Mouse (Mus musculus) layer of hippocampus, adult 18-20 months (tissue): ENCODE measurements at regions not wholly inside any gene's neighbourhood (a gene's known extent, or its start where the extent isn't known, plus 50 kb on each side); places are given as distances from the start of the nearest gene placed in this dataset.
"Not testable (repeated sequence)": the region's sequence is repeated elsewhere in the genome, so short reads cannot be mapped to it uniquely, and the experiment has no call there.

Source experiments
- DNase-seq, 2 experiments: peaks; one replicate each; pipeline ENCODE4 v3.0.0; 2022; ENCODE audit warnings: low spot score in 2 of 2

DNA sequence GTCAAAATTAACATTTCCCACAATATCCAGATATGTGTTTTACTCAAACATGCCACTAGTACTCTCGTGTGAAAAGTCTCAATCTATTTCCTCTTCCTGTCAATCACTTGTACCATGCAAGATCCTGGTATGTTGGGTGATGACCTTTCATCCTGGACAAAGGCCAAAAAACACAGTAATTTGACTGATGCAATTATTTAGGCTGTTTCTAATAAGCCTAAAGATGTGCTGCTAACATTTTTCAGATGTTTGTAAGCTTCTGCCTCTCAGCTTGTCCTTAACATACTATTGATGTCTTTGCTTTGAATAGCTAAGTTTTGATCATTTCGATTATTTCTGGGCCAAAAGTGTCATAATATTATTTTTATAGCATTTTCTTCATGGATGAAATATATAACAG lies 418.4 kb upstream of the Arrdc4 start:
- DNase-seq = no peak

DNA sequence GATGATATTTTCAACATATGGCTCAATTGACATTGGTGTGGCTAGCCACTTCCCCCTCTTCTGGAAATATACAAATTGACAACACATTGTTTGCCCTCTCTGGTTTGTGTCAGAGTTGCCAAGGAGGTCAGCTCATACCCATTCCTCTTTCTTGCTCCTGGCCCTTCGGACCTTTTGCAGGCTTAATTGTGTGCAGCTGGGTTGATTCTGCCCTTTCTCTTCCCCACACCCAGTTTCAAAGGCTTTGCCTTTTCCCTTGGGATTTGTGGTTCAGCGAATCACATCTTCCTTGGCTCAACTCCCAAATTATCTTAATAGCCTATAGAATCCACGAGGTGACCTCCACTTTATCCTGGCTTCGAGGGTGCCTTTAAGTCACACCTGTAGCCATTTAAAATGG lies 412.9 kb upstream of the Arrdc4 start:
- DNase-seq = no peak

DNA sequence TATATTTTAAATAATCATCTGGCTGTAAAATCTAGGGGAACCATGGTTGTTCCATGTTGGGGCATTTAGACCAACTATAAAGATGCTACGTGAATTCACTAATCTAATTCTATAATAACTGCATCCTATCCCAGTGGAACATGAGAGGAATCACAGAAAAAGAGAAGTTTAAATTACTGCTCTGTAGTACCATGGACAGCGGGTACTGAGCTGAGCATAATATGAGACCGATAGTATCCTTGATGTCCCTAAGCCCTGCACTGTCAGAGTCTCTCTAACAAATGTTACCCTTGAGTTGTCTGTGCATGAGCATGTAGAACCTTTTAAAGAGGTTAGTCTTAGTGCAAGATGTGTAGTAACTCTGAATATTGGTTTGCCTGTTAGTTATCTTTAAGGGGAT lies 393.3 kb upstream of the Arrdc4 start:
- no peak for DNase-seq

DNA sequence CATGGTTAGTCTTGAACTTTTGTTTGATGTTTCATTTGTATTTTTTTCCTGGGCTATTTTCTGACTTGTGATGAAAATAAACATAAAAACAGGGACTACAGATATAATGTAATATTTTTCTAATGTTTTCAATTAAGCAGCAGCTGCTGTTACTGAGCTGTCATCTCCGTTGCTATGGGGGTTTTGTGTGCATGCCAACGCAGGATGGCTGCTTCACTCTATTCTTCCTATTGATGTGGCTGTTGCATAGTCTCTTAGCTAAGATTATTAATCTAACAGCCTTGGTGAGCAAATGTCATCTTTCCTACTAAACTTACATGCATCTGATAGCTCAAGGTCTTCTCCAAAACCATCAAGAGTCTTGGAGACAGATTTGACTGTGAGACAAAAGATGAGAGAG lies 384.4 kb upstream of the Arrdc4 start:
- peak; percentile 38 to 78 for DNase-seq

DNA sequence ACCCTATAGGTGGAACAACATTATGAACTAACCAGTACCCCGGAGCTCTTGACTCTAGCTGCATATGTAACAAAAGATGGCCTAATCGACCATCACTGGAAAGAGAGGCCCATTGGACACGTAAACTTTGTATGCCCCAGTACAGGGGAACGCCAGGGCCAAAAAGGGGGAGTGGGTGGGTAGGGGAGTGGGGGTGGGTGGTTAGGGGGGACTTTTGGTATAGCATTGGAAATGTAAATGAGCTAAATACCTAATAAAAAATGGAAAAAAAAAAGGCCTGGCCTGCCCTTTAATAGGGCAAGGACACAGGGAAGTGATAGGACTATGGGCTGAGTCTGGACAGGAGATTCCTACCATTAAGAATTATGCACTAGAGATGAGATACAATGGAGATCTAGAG lies 352.7 kb upstream of the Arrdc4 start:
- DNase-seq = not testable (repeated sequence)

DNA sequence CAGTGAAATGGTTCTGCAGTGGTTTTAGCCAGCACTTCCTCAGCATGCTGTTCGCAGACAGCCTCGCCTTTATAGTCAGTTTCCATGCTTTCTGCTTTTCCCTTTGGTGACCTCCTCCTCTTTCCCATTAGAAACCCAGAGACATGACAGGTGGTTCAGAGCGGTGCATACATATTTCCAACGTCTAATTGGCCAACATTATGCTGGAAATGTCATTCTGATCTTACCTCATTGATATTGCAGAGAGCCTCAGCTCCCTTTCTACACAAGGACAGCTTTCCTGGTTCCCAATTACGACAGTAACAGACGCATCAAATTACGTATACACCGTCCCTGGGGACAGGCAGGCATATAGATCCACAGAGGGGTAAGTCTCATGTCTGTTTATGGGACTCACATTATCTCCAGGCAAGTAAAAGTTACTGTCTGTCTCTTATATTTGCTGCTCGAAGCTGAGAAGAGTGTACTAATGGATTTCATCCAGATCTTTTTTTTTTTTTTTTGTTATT lies 348.6 kb upstream of the Arrdc4 start:
- DNase-seq = no peak

DNA sequence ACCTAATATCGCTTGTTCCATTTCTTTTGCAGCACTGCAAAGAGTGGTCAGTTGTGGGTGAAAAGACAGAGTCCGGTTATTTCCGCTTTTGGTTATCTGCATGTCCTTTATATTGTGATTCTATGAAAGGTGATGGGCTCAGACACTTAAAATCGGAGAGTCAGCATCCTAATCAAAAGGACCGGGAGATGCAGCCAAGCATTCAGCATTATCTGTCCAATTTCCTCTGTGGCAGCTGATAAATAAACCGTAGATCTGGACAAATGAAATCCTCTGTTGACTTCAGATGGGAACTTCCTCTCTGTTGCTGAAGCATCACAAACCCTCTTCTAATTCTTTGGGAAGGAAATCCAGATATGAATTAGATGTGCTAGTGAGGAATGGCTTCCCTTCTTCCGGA lies 325.7 kb upstream of the Arrdc4 start:
- no peak for DNase-seq

DNA sequence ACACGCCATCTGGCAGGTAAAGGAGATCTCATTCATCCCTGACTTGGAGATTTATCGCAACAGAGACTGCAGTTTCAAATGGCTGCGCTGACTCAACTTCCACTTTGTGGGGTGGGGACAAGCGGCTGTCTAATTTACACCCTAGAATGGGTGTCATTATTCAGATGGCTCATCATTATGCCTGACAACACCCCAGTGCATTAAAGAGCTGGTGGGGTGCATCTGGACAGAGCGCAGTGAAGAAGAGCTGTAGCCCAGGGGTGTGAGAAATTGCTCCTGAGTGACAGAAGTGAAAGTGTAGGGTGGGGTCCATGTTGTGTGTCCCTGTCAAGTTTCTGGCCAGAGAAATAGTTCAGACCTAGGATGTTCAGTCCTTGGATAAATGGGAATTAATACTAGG lies 314.0 kb upstream of the Arrdc4 start:
- no peak for DNase-seq

DNA sequence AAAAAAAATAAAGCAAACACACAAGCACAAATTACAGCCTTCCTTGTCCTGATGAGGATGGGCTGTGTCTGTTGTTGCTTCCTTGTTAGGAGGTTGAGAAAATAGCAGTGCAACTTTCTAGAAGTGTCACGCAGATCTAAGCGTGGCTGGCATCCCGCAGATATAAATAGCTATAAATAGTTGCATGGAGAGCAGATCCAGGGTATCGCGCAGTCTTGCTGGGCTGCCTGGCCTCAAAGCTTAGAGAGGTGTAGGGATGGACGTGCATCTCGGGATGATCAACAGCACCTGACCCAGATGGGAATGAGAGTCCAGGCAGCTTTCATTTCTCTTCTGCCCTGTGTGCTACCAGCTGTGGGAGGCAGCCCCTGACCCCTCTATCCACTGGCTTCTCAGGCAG lies 313.5 kb upstream of the Arrdc4 start:
- no peak for DNase-seq

DNA sequence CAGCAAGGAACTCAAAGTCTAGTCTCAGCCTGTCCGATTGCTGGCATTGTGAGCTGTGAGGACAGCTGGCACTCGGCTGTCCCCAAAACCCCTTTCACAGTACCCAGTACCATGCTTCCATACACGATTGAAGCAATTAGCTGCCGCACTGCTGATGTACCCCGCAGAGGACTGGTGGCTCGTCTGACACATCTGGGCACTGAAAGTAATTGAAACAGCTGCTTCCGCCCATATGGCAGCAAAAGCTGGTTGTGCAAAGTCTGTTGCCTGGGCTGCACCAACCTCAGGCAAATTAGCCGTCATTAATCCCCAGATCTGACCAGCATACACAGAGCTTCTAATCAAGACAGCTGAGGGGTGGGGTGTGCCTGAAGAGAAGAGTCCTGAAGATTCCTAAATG lies 313.1 kb upstream of the Arrdc4 start:
- peak; percentile 4 to 5 for DNase-seq

DNA sequence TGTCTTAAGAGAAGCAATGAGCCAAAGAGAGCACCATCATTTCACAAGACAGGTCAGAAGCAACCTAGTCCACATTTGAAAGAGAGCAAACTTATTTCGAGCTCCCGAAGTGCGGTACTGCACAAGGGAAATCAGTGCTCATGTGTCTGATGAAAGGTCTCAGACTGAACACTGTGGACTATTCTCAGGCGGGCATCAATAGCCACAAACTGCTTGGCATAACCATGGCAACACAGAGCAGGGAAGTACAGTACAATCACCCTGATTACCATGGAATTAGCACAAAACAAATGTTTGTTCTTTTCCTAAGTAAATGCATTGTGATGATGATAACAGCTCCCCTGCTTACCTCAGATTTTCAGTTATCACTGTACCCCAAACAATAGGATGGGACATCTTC lies 312.2 kb upstream of the Arrdc4 start:
- no peak for DNase-seq

DNA sequence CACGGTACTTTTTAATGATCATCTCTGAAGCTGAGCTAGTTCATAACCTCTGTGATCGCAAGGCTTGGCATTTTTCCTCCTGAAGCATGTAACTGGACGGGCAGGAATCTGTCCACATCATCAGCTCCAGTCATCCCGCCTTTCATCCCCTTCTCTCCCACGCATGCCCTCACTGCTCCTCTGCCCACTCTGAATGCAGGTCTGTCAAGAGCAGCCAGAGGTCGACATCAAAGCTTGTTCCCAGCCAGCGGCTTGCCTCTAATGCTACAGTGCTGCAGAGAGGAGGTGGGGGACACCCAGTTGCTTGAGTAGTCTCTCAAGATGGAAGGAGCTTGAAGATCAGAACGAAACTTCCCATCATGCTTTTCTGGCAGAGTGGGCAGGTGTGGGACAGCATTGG lies 267.5 kb upstream of the Arrdc4 start:
- no peak for DNase-seq

DNA sequence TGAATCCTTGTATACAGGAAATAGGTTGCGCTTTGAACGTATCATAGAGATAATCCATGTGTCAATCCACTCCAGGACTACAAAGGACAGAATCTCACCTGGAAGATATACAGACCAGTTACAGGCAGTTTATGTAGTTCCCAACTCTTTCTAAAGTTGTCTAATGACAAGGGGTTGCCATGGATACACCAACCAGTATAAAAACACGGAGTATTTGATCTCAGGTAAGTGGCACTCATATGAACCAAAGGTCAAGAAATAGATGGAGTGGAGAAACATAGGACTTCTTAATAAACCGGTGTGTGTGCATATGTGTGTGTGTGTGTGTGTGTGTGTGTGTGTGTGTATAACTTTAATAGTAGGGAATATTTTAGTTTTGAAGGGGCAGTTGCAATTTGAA lies 266.0 kb upstream of the Arrdc4 start:
- no peak for DNase-seq

DNA sequence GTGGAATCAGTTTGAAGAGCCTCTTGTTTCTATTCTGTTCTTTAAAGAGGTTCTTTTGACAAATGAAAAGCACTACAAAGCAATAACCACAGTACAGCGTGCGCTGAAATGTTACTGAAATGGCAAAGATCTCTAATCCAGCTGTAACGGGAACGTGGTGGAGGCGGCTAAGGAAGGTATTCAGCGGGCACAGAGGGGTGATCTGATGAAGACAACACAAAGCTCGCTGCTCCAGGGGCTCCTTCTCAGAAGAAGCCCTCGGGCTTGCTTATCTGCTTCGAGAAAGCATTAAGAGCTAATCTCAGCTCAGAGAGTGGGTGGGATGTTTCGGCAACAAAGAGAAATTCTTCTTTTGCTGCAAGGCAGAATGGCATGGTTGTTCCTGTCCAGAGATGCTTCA lies 258.2 kb upstream of the Arrdc4 start:
- no peak for DNase-seq

DNA sequence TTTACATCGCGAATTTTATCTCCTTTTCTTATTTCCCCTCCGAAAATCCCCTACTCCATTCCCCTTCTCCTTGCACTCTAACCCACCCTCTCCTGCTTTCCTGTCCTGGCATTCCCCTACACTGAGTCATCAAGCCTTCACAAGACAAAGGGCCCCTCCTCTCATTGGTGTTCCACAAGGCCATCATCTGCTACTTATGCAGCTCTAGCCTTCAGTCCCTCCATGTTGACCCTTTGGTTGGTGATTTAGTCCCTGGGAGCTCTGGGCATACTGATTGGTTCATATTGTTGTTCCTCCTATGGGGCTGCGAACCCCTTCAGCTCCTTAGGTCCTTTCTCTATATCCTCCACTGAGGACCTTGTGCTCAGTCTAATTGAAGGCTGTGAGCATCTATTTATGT lies 239.0 kb upstream of the Arrdc4 start:
- no peak for DNase-seq

DNA sequence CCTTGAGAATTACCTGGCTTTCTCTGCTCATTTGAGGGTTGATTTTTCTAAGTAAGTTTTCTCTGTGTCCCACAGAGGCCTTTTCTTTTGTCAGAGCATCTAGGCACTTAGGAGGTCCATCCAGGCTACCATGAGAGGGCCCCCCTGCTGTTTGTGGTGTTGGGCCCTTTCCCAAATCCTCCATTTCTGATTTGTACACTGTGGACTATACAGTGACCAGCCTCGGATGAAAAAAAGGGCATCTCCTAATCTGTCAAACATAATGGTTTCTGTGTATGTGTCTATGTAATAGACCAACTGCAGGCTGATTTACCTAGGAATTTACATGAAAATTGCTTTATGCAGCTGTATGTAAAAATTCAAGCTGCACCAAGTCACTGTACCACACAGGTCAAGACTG lies 234.9 kb upstream of the Arrdc4 start:
- DNase-seq = no peak

DNA sequence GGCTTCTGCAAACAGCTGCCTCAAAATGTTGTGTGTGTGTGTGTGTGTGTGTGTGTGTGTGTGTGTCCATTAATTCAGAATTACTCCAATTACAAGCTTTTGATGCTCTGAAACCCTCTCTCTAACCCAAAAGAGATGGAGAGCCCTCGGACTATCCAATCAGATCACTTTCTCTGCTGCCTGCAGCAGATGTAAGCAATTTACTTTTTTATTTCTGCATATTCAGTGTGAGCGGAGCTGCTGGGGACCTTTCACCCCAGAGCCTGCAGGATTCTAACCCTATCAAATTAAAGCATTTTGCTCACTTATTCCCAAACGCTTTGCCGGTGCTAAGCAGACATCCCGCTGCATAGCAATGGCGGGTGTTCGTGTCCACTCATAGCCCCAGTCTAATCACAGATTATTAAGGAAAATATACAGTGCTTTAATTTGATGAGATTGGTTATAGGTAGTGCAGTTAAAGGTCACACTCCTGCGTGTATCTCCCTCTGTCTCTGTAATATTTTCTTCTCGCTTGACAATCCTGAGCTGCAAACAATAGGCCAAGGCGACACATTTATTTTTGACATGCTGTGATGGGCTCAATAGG lies 234.0 kb upstream of the Arrdc4 start:
- no peak for DNase-seq

DNA sequence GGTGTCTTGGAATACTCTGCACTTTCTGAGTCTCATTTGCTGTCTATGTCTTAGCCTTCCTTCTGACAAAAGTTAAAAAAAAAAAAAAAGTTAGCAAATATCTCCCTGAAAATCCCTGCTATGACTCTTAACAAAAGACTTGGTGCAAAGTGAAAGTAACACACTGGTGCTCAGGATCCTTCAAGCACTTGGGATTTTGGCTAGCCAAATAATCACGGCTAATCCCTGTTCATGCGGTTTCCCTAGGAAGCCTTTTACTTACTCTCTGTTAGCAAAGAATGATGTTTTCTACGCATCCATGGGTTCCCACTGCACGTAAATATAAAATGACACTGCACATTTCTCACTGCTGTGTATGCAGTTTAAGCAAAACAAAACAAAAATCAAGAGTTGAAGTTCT lies 229.5 kb upstream of the Arrdc4 start:
- DNase-seq = no peak

DNA sequence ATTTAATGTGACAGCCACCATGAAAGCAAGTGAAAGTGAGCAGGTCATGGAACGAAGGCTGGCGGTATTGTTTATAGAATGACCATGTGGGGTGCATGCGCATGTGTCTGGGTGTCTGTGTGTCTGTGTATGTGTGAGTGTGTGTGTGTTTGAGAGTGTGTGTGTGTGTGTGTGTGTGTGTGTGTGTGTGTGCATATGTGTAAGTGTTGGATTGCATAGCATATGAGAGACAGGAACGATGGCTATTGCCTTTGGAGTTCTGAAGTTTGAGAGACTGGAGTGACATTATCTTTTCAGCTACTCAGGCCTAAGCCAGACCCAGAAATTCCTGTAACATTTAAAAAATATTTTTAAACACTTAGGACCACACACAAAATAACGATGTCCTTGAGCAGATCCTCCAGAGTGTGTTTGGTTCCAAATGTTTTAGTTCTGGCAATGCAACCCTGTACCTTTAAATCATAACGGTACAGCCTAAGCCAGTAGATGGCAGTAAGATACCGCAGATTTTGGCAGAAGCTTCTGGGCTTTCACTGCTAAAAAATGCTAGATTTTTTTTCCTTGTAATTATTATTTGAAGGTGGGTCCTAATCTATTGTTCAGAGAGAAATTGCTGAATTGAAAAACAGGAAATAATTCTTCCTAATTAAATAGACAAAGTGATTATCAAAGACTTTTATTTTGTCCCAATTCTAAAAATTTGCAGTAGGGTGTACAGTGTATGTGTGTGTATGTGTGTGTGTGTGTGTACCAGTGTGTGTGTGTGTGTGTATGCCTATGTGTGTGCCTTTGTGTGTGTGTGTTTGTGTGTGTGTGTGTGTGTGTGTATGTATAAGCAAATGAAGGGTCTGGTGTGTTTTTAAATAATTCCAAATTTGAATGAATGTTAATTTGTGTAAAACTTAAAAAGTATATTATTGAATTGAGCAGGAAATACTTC lies 228.0 kb upstream of the Arrdc4 start:
- DNase-seq = peak; percentile 32 to 75

DNA sequence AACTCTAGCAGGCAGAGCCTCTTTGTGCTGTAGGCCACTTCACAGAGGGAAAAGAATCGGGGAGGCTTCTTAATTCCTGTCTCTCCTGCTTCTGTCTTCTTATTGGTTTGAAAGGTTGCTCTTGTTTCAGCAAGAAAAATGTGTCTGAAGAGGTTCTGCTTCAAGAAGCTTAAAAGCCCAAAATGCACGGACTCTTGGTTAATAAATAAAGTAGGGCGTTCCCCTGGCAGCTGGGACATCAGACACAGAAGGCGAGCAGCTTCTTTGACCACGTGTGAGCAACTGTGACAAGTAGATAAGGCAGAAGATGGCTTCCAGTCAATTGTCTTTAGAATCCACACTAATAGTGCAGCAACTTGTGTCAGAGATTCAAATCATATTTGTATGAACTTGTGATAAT lies 226.9 kb upstream of the Arrdc4 start:
- no peak for DNase-seq

DNA sequence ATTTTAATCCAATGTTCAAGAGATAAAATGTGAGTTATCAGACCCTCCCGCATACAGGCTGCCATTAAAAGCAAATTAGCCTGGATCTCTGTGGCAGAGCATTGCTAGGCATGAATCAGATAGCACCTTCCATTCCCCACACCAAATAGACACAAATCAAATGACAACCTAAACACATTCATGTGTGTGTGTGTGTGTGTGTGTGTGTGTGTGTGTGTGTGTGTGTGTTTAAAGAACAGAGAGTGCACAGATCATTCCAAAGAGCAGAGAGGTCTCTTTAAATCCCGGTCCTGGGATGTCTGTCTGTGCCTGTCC lies 226.5 kb upstream of the Arrdc4 start:
- DNase-seq = no peak

DNA sequence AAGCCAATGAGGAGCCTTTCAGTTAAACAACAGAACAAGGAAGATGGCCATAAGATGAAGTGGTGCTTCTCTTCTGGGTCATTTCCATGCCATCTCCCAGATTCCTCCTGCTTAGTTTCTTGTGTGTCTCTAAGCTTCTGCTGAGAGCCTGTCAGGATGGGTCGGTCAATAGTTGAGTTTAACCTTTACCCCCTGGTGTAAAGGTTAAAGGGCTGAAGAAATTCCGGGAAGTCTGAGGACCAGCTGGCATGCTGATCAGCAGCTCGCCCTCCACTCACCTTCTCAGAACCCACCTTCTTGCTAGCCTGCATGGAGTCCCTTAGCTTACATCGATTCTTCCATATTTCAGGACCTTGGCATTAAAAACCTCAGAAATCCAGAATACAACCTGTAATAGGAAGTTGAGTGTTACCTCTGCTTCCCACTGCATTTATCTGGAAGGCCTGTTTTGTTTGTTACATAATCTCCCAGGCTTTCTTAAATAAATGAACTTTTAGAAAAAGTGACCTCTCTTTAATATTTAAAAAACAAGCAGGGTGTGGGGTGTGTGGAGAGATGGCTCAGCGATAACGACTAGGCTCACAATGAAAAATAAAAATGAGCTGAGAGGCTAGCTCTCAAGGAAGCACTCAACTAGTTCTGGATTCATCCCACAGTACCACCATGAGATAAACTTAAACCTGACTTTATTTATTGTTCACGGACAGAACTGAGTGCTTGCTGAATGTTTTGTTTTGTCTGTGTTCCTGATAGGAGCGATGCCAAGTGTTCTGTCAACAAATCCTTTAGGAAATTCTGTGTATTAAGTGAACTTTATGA lies 225.9 kb upstream of the Arrdc4 start:
- DNase-seq = no peak
